Mouse (Mus musculus) brain, embryonic 14.5 days (tissue): ENCODE results near the gene Trim72.

ENCODE experiments used
- CTCF ChIP-seq: fragments of 200-500 bp; IDR thresholded peaks from 2 replicates; pipeline ENCODE4 v1.5.1; 2012; ENCODE audit warnings: inconsistent platforms, mild to moderate bottlenecking, moderate library complexity, borderline replicate concordance; ENCODE audit not compliant: insufficient read depth, insufficient read length; ENCODE audit errors: extremely low read depth
- POLR2A ChIP-seq: fragments of 200-500 bp; IDR thresholded peaks from 2 replicates; pipeline ENCODE4 v1.6.1; 2012; ENCODE audit warnings: mild to moderate bottlenecking, inconsistent platforms, borderline replicate concordance; ENCODE audit not compliant: poor library complexity, insufficient read depth, insufficient read length, severe bottlenecking; ENCODE audit errors: extremely low read depth

DNA sequence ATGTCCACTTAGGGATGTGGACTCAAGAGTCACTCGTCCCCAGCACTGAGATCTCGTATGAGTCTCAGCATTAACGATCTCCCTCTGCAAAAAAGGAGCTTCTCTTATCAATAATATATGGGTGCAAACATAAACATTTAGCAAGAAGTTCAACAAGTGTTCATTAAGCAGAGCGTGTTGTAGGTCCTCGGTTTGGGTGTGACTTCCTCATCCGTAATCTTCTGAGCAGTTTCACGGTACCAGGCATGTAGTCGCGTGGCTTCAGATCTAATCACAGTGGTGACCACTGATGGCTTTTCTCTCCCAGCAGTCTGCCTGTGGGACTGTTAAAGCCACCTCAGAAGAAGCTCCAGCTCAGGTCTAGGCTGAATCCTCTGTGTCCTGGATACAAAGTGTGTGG, 20.6 kb downstream of the Trim72 start:
- no peak for TF ChIP-seq CTCF
- TF ChIP-seq POLR2A = no peak
